Mouse (Mus musculus) cerebral cortex, adult 2 months (tissue): ENCODE measurements around the gene Basp1.

ENCODE experiments used
- WGBS: fragments of 180-500 bp; shearing (Covaris S2); methylation state at CpG from one replicate; pipeline ENCODE4 v1.1.7; 2018; 5-methylcytosine and 5-hydroxymethylcytosine counted together

Basp1 gene

GRCm38 (mm10) chr15:25360825-25361224 lies 52.7 kb downstream of the Basp1 start:
- 51% methylated on average over 5 of the region's 5 CpGs for WGBS

GRCm38 (mm10) chr15:25358680-25359097 lies 54.9 kb downstream of the Basp1 start:
- WGBS: 18% methylated on average over 14 of the region's 14 CpGs

GRCm38 (mm10) chr15:25355339-25355738 lies 58.2 kb downstream of the Basp1 start:
- WGBS: 86% methylated on average over 5 of the region's 5 CpGs

GRCm38 (mm10) chr15:25354738-25355137 lies 58.8 kb downstream of the Basp1 start:
- WGBS: 74% methylated on average over 6 of the region's 6 CpGs

GRCm38 (mm10) chr15:25353498-25353897 lies 60.1 kb downstream of the Basp1 start:
- 82% methylated on average over 6 of the region's 6 CpGs for WGBS

GRCm38 (mm10) chr15:25343263-25343662 lies 70.3 kb downstream of the Basp1 start:
- 70% methylated on average over 6 of the region's 6 CpGs for WGBS

- 95% methylated on average over 11 of the region's 11 CpGs for whole genome bisulfite sequencing
Measured at GRCm38 (mm10) chr15:25335277-25335676, 78.3 kb downstream of the Basp1 start.

- 61% methylated on average over 16 of the region's 16 CpGs for WGBS
Measured at GRCm38 (mm10) chr15:25331877-25332445, 81.6 kb downstream of the Basp1 start.

- WGBS: 56% methylated on average over 4 of the region's 4 CpGs
Measured at GRCm38 (mm10) chr15:25330946-25331345, 82.6 kb downstream of the Basp1 start.

- 88% methylated on average over 2 of the region's 2 CpGs for WGBS
Measured at GRCm38 (mm10) chr15:25322601-25323000, 91.0 kb downstream of the Basp1 start.

- WGBS: 96% methylated on average over 3 of the region's 3 CpGs
Measured at GRCm38 (mm10) chr15:25322111-25322510, 91.5 kb downstream of the Basp1 start.

GRCm38 (mm10) chr15:25321636-25322035 lies 91.9 kb downstream of the Basp1 start:
- 89% methylated on average over 4 of the region's 4 CpGs for WGBS

- WGBS: 94% methylated on average over 3 of the region's 3 CpGs
Measured at GRCm38 (mm10) chr15:25314471-25314870, 99.1 kb downstream of the Basp1 start.
